Mouse (Mus musculus): ENCODE results near the gene Cd164l2.

- no peak for TF ChIP-seq CTCF (IDR thresholded peaks at IDR 0.05; ENCODE audit: control insufficient read depth, insufficient read depth, insufficient read length)
- TF ChIP-seq MAX (IDR thresholded peaks at IDR 0.05) = no peak
Observed at GRCm38 (mm10) chr4:133189396-133189795, 22.5 kb upstream of the Cd164l2 start.
